In genomic region chr4:45820074-45820830, GRCm38 (mm10) we compare ENCODE assay signal across 8 mouse cellular contexts. TPM values are rescaled to one million over a fixed set of nuclear protein-coding genes. Genes with fewer than 3 reads are reported as not detected.
A peak's percentile ranks its signal among the peaks of the same experiment; 100 is the strongest.
DNase-seq lines count a peak whose midpoint lies in the region; ATAC-seq and TF ChIP-seq lines count a peak whose summit lies in the region.

No protein-coding gene starts in this region.

- no peak for TF ChIP-seq POLR2A in cortical plate, adult 2 months (IDR thresholded peaks at IDR 0.05; ENCODE audit: extremely low read depth, insufficient read depth, low read length)
- no peak for TF ChIP-seq POLR2A in liver, adult 2 months (IDR thresholded peaks at IDR 0.05; ENCODE audit: extremely low read depth, insufficient read depth, low read length)

- no peak overlapping the region for H3K9ac ChIP-seq in intestine, postnatal 0 days (ENCODE audit: low read depth, low read length)
- H3K9ac ChIP-seq in liver, adult 2 months (ENCODE audit: low read depth, low read length): no peak overlapping the region
- 0 out of 2 replicates have a peak overlapping the region, but pooled peaks have one; percentile 30 for H3K9ac ChIP-seq in neural tube, embryonic 12.5 days

- DNase-seq in layer of hippocampus, adult 11-12 months (ENCODE audit: low spot score): peak; percentile 61
- DNase-seq in layer of hippocampus, adult 9-10 months (ENCODE audit: low spot score): no peak
- DNase-seq in gastrocnemius, postnatal 4 days (ENCODE audit: low spot score in 2 of 2): peak; percentile 52 to 62
- DNase-seq in liver, adult 2 months (ENCODE audit: extremely low read depth, low read depth, low spot score): peak; percentile 83
- peak; percentile 85 for DNase-seq in testis, postnatal 10 days (ENCODE audit: low spot score)

- 40% methylated on average over 8 of the region's 8 CpGs for WGBS in intestine, postnatal 0 days
- WGBS in liver, adult 2 months: 11% methylated on average over 8 of the region's 8 CpGs
- WGBS in neural tube, embryonic 12.5 days: 35% methylated on average over 8 of the region's 8 CpGs

- no peaks in the 10 kb centered on the region for H3K36me3 ChIP-seq in intestine, postnatal 0 days (ENCODE audit: control insufficient read depth, insufficient read depth)
- H3K36me3 ChIP-seq in liver, adult 2 months (ENCODE audit: control insufficient read depth, insufficient read depth, low read length): no peaks in the 10 kb centered on the region
- H3K36me3 ChIP-seq in neural tube, embryonic 12.5 days: peaks cover 12% of the 10 kb centered on the region; the same call in 1 of the 2 replicates

- H3K79me2 ChIP-seq in liver, adult 2 months (ENCODE audit: control insufficient read depth, insufficient read depth, low read length): no peaks in the 10 kb centered on the region

- peak overlapping the region; percentile 59 for H3K4me2 ChIP-seq in intestine, postnatal 0 days (replicated peaks; ENCODE audit: low read depth)
- peak overlapping the region; percentile 55 for H3K4me2 ChIP-seq in neural tube, embryonic 12.5 days (replicated peaks)

- TF ChIP-seq CTCF in cortical plate, adult 2 months (IDR thresholded peaks at IDR 0.05; ENCODE audit: extremely low read depth, insufficient read depth, low read length): peak; percentile 77
- peak; percentile 86 for TF ChIP-seq CTCF in intestine, postnatal 0 days (IDR thresholded peaks at IDR 0.05; ENCODE audit: low read depth)
- peak; percentile 65; the same call in 1 of the 2 replicates for TF ChIP-seq CTCF in liver, adult 2 months (IDR thresholded peaks at IDR 0.05; ENCODE audit: low read depth, low read length)

- H3K27me3 ChIP-seq in intestine, postnatal 0 days (replicated peaks; ENCODE audit: control insufficient read depth, insufficient read depth, low read length): peaks cover 12% of the 10 kb centered on the region
- H3K27me3 ChIP-seq in liver, adult 2 months (ENCODE audit: control insufficient read depth, insufficient read depth, low read length): 0 out of 2 replicates have a peak, but pooled peaks cover 4% of the 10 kb centered on the region
- H3K27me3 ChIP-seq in neural tube, embryonic 12.5 days (replicated peaks): peaks cover 11% of the 10 kb centered on the region

- ATAC-seq in intestine, postnatal 0 days: 0 out of 2 replicates have a peak, but pooled peaks have one; percentile 34
- ATAC-seq in neural tube, embryonic 12.5 days (ENCODE audit: low FRiP score, low read depth): no peak

- H3K9me3 ChIP-seq in intestine, postnatal 0 days (ENCODE audit: control insufficient read depth): no peaks in the 10 kb centered on the region
- no peaks in the 10 kb centered on the region for H3K9me3 ChIP-seq in neural tube, embryonic 12.5 days

- no peak overlapping the region for H3K27ac ChIP-seq in cortical plate, adult 2 months (ENCODE audit: insufficient read depth, low read length)
- no peak overlapping the region for H3K27ac ChIP-seq in intestine, postnatal 0 days (ENCODE audit: low read depth, low read length)
- no peak overlapping the region for H3K27ac ChIP-seq in liver, adult 2 months (replicated peaks; ENCODE audit: insufficient read depth, low read depth, low read length)
- peak overlapping the region; percentile 92 for H3K27ac ChIP-seq in neural tube, embryonic 12.5 days

- no peak overlapping the region for H3K4me3 ChIP-seq in cortical plate, adult 2 months (ENCODE audit: insufficient read depth, low read length)
- 0 out of 2 replicates have a peak overlapping the region, but pooled peaks have one; percentile 14 for H3K4me3 ChIP-seq in intestine, postnatal 0 days (ENCODE audit: low read depth, low read length)
- H3K4me3 ChIP-seq in liver, adult 2 months (ENCODE audit: insufficient read depth, low read depth, low read length): no peak overlapping the region
- H3K4me3 ChIP-seq in neural tube, embryonic 12.5 days: no peak overlapping the region

- 0 out of 2 replicates have a peak, but pooled peaks cover 1% of the 10 kb centered on the region for H3K4me1 ChIP-seq in cortical plate, adult 2 months (ENCODE audit: control insufficient read depth, insufficient read depth, low read length)
- H3K4me1 ChIP-seq in intestine, postnatal 0 days (replicated peaks; ENCODE audit: control insufficient read depth, insufficient read depth, low read length): no peaks in the 10 kb centered on the region; the same call in 1 of the 2 replicates
- peaks cover 3% of the 10 kb centered on the region for H3K4me1 ChIP-seq in liver, adult 2 months (ENCODE audit: control insufficient read depth, insufficient read depth, low read length)
- peaks cover 70% of the 10 kb centered on the region for H3K4me1 ChIP-seq in neural tube, embryonic 12.5 days

RNA-seq across cellular contexts. Expression of gene Igfbpl1, which starts 6.5 kb away (rescaled TPM):
- 1.2 and 1.5 TPM in 2 replicates for polyA plus RNA-seq in cortical plate, adult 2 months (2012; rRNA removed)
- not detected for total RNA-seq in gastrocnemius, postnatal 4 days (2021)
- 0.16 and 0.18 TPM in 2 replicates for polyA plus RNA-seq in intestine, postnatal 0 days (2015; fragmentation: Nextera tagmentation; extraction: Ambion mirVana)
- not detected in 2 replicates for total RNA-seq in liver, adult 2 months (2014; rRNA removed)
- polyA plus RNA-seq in liver, adult 2 months (2012; rRNA removed): not detected in 2 replicates
- polyA plus RNA-seq in neural tube, embryonic 12.5 days (2016; fragmentation: Nextera tagmentation; extraction: Ambion mirVana): 63.2 and 74.6 TPM in 2 replicates

RNA-seq across cellular contexts. Expression of gene Aldh1b1, which starts 21.4 kb away (rescaled TPM):
- 7.2 and 7.7 TPM in 2 replicates for polyA plus RNA-seq in cortical plate, adult 2 months (2012; rRNA removed)
- 1 to 10 TPM; 1.6 to 2.4 TPM for total RNA-seq in gastrocnemius, postnatal 4 days (2021)
- polyA plus RNA-seq in intestine, postnatal 0 days (2015; fragmentation: Nextera tagmentation; extraction: Ambion mirVana): 350 and 391 TPM in 2 replicates
- 80.3 and 156 TPM in 2 replicates for total RNA-seq in liver, adult 2 months (2014; rRNA removed)
- polyA plus RNA-seq in liver, adult 2 months (2012; rRNA removed): 96.4 and 108 TPM in 2 replicates
- 11.0 and 11.4 TPM in 2 replicates for polyA plus RNA-seq in neural tube, embryonic 12.5 days (2016; fragmentation: Nextera tagmentation; extraction: Ambion mirVana)

RNA-seq across cellular contexts. Expression of gene Stra6l, which starts 28.2 kb away (rescaled TPM):
- polyA plus RNA-seq in cortical plate, adult 2 months (2012; rRNA removed): 0.02 TPM in 1 of 2 replicates, not detected in the other
- under 1 TPM in 1 of 2 experiments, not detected in 1; 0.10 TPM for total RNA-seq in gastrocnemius, postnatal 4 days (2021)
- 47.9 and 59.0 TPM in 2 replicates for polyA plus RNA-seq in intestine, postnatal 0 days (2015; fragmentation: Nextera tagmentation; extraction: Ambion mirVana)
- 86.7 and 103 TPM in 2 replicates for total RNA-seq in liver, adult 2 months (2014; rRNA removed)
- polyA plus RNA-seq in liver, adult 2 months (2012; rRNA removed): 161 and 173 TPM in 2 replicates
- 7.3 and 7.8 TPM in 2 replicates for polyA plus RNA-seq in neural tube, embryonic 12.5 days (2016; fragmentation: Nextera tagmentation; extraction: Ambion mirVana)

Comparison
In these comparisons a context has a peak if more than half of its experiments do, and no peak if none do; other contexts are left out.
1. RNA of gene Igfbpl1, which starts 6.5 kb away (polyA plus RNA-seq): 63.2 to 74.6 TPM in neural tube, embryonic 12.5 days; 1.2 to 1.5 TPM in cortical plate, adult 2 months, 0.16 to 0.18 TPM in intestine, postnatal 0 days and not detected in liver, adult 2 months; every median in the first group is over 10 times any median in the second.
2. Peak in every context shown above with its lines, with median percentiles within 50 percentile points of each other: CTCF ChIP-seq.